ENCODE assay signal across 8 mouse cellular contexts in the genomic region with DNA sequence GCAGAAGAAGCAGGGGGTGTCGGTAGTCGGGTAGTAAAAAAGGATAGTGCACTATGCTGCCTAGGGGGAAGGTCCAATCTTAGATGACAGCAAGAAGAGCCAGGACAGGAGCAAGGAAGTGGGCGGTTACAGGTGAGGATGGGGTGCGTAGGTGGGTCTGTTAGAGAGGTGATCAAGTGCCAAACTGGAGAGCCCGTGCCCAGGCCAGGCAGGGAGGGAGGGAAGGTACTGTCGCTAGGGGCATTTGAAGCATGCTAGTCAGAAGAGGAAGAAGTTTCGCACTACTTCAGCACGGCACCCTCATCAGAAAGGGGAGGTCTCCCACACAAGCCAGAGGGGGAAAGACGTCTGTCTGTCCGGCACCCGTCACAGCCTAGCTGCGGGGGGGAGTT. TPM values are rescaled to one million over a fixed set of nuclear protein-coding genes. Genes with fewer than 3 reads are reported as not detected.
DNase-seq lines count a peak whose midpoint lies in the region; ATAC-seq and TF ChIP-seq lines count a peak whose summit lies in the region.

No protein-coding gene starts in this region.

- H3K4me3 ChIP-seq in layer of hippocampus, adult 2 months = peak overlapping the region; percentile 90
- peak overlapping the region; percentile 70 for H3K4me3 ChIP-seq in embryonic facial prominence, embryonic 12.5 days
- peak overlapping the region; percentile 80 for H3K4me3 ChIP-seq in limb, embryonic 10.5 days
- H3K4me3 ChIP-seq in neural tube, embryonic 13.5 days = peak overlapping the region; percentile 97

- no peaks in the 10 kb centered on the region for H3K9me3 ChIP-seq in embryonic facial prominence, embryonic 12.5 days
- no peaks in the 10 kb centered on the region for H3K9me3 ChIP-seq in limb, embryonic 10.5 days (replicated peaks)
- no peaks in the 10 kb centered on the region for H3K9me3 ChIP-seq in neural tube, embryonic 13.5 days

- H3K4me1 ChIP-seq in embryonic facial prominence, embryonic 12.5 days = peaks cover 22% of the 10 kb centered on the region
- H3K4me1 ChIP-seq in limb, embryonic 10.5 days = peaks cover 34% of the 10 kb centered on the region
- H3K4me1 ChIP-seq in neural tube, embryonic 13.5 days (replicated peaks) = peaks cover 42% of the 10 kb centered on the region

- ATAC-seq in embryonic facial prominence, embryonic 12.5 days (ENCODE audit: insufficient number of reproducible peaks, insufficient read depth, low FRiP score, low TSS enrichment) = peak; percentile 10; the same call in 1 of the 2 replicates
- peak; percentile 37 for ATAC-seq in neural tube, embryonic 13.5 days (ENCODE audit: low read depth)

- H3K27ac ChIP-seq in layer of hippocampus, adult 2 months = peak overlapping the region; percentile 97
- H3K27ac ChIP-seq in embryonic facial prominence, embryonic 12.5 days = peak overlapping the region; percentile 73
- peak overlapping the region; percentile 93 for H3K27ac ChIP-seq in limb, embryonic 10.5 days
- peak overlapping the region; percentile 70; the same call in 1 of the 2 replicates for H3K27ac ChIP-seq in neural tube, embryonic 13.5 days (replicated peaks)

- peak overlapping the region; percentile 81 for H3K9ac ChIP-seq in embryonic facial prominence, embryonic 12.5 days
- peak overlapping the region; percentile 97 for H3K9ac ChIP-seq in neural tube, embryonic 13.5 days

- DNase-seq in layer of hippocampus, adult 2 months (ENCODE audit: low spot score in 2 of 2) = no peak
- no peak for DNase-seq in layer of hippocampus, adult 8-10 months (ENCODE audit: low spot score in 2 of 2)
- DNase-seq in limb, embryonic 10.5 days (ENCODE audit: low spot score) = no peak
- DNase-seq in adrenal gland, postnatal 10 days = no peak
- no peak for DNase-seq in cerebellum, adult 11 months
- DNase-seq in frontal cortex, postnatal 25 days (ENCODE audit: low spot score in 2 of 2) = no peak

- TF ChIP-seq CTCF in layer of hippocampus, adult 2 months (conservative IDR thresholded peaks at IDR 0.05) = no peak

- no peaks in the 10 kb centered on the region for H3K27me3 ChIP-seq in embryonic facial prominence, embryonic 12.5 days
- no peaks in the 10 kb centered on the region for H3K27me3 ChIP-seq in limb, embryonic 10.5 days (ENCODE audit: low read depth, poor library complexity, severe bottlenecking)
- H3K27me3 ChIP-seq in neural tube, embryonic 13.5 days = no peaks in the 10 kb centered on the region

- peak overlapping the region; percentile 88 for H3K4me2 ChIP-seq in embryonic facial prominence, embryonic 12.5 days (replicated peaks)
- H3K4me2 ChIP-seq in neural tube, embryonic 13.5 days = peak overlapping the region; percentile 93

- peaks cover 29% of the 10 kb centered on the region for H3K36me3 ChIP-seq in embryonic facial prominence, embryonic 12.5 days
- peaks cover 36% of the 10 kb centered on the region for H3K36me3 ChIP-seq in limb, embryonic 10.5 days
- H3K36me3 ChIP-seq in neural tube, embryonic 13.5 days = peaks cover 16% of the 10 kb centered on the region; the same call in 1 of the 2 replicates

- WGBS in embryonic facial prominence, embryonic 12.5 days = 6% methylated on average over 12 of the region's 12 CpGs
- WGBS in limb, embryonic 10.5 days = 6% methylated on average over 12 of the region's 12 CpGs
- 9% methylated on average over 12 of the region's 12 CpGs for WGBS in neural tube, embryonic 13.5 days

RNA-seq across cellular contexts. Expression of gene Cant1, which starts 0.4 kb away (rescaled TPM):
- 10 to 100 TPM; 38.0 to 40.5 TPM for total RNA-seq in layer of hippocampus, adult 2 months (2021)
- 10 to 100 TPM; 39.6 to 42.8 (median 41.1) TPM for total RNA-seq in layer of hippocampus, adult 8-10 months (2022)
- polyA plus RNA-seq in embryonic facial prominence, embryonic 12.5 days (2016; fragmentation: Nextera tagmentation; extraction: Ambion mirVana) = 33.4 and 35.5 TPM in 2 replicates
- 24.1 and 25.9 TPM in 2 replicates for polyA plus RNA-seq in limb, embryonic 10.5 days (2016; fragmentation: Nextera tagmentation; extraction: Ambion mirVana)
- 25.7 and 28.2 TPM in 2 replicates for polyA plus RNA-seq in neural tube, embryonic 13.5 days (2015; fragmentation: Nextera tagmentation; extraction: Ambion mirVana)
- 10 to 100 TPM; 29.7 to 29.8 TPM for total RNA-seq in adrenal gland, postnatal 10 days (2021)

RNA-seq across cellular contexts. Expression of gene C1qtnf1, which starts 9.6 kb away (rescaled TPM):
- 1 to 10 TPM; 3.0 to 3.9 TPM for total RNA-seq in layer of hippocampus, adult 2 months (2021)
- 1 to 10 TPM; 3.1 to 6.0 (median 3.6) TPM for total RNA-seq in layer of hippocampus, adult 8-10 months (2022)
- 5.7 and 6.7 TPM in 2 replicates for polyA plus RNA-seq in embryonic facial prominence, embryonic 12.5 days (2016; fragmentation: Nextera tagmentation; extraction: Ambion mirVana)
- 1.9 and 3.1 TPM in 2 replicates for polyA plus RNA-seq in limb, embryonic 10.5 days (2016; fragmentation: Nextera tagmentation; extraction: Ambion mirVana)
- 4.4 and 4.8 TPM in 2 replicates for polyA plus RNA-seq in neural tube, embryonic 13.5 days (2015; fragmentation: Nextera tagmentation; extraction: Ambion mirVana)
- total RNA-seq in adrenal gland, postnatal 10 days (2021) = 10 to 100 TPM; 27.7 to 28.7 TPM

RNA-seq across cellular contexts. Expression of gene Lgals3bp, which starts 16.5 kb away (rescaled TPM):
- total RNA-seq in layer of hippocampus, adult 2 months (2021) = 10 to 100 TPM; 17.8 to 18.3 TPM
- 100 to 1,000 TPM in 1 of 4 experiments, 10 to 100 TPM in 3; 17.0 to 100 (median 50.4) TPM for total RNA-seq in layer of hippocampus, adult 8-10 months (2022)
- 1.4 and 2.7 TPM in 2 replicates for polyA plus RNA-seq in embryonic facial prominence, embryonic 12.5 days (2016; fragmentation: Nextera tagmentation; extraction: Ambion mirVana)
- polyA plus RNA-seq in limb, embryonic 10.5 days (2016; fragmentation: Nextera tagmentation; extraction: Ambion mirVana) = 2.7 and 3.4 TPM in 2 replicates
- polyA plus RNA-seq in neural tube, embryonic 13.5 days (2015; fragmentation: Nextera tagmentation; extraction: Ambion mirVana) = 2.7 and 4.2 TPM in 2 replicates
- 10 to 100 TPM; 55.4 to 58.3 TPM for total RNA-seq in adrenal gland, postnatal 10 days (2021)

RNA-seq across cellular contexts. Expression of gene Engase, which starts 58.2 kb away (rescaled TPM):
- total RNA-seq in layer of hippocampus, adult 2 months (2021) = 10 to 100 TPM; 14.8 TPM
- total RNA-seq in layer of hippocampus, adult 8-10 months (2022) = 10 to 100 TPM; 14.9 to 22.3 (median 19.0) TPM
- 7.1 and 8.9 TPM in 2 replicates for polyA plus RNA-seq in embryonic facial prominence, embryonic 12.5 days (2016; fragmentation: Nextera tagmentation; extraction: Ambion mirVana)
- polyA plus RNA-seq in limb, embryonic 10.5 days (2016; fragmentation: Nextera tagmentation; extraction: Ambion mirVana) = 7.1 and 8.8 TPM in 2 replicates
- 8.1 and 10.0 TPM in 2 replicates for polyA plus RNA-seq in neural tube, embryonic 13.5 days (2015; fragmentation: Nextera tagmentation; extraction: Ambion mirVana)
- 10 to 100 TPM; 12.7 to 16.3 TPM for total RNA-seq in adrenal gland, postnatal 10 days (2021)

Comparison
In these comparisons a context has a peak if more than half of its experiments do, and no peak if none do; other contexts are left out.
1. RNA of gene C1qtnf1, which starts 9.6 kb away (total RNA-seq): 27.7 to 28.7 TPM in adrenal gland, postnatal 10 days; 3.1 to 6.0 TPM in layer of hippocampus, adult 8-10 months and 3.0 to 3.9 TPM in layer of hippocampus, adult 2 months; every median in the first group is over 4 times any median in the second.
2. Peak in every context shown above with its lines, with median percentiles within 50 percentile points of each other: H3K27ac ChIP-seq and H3K4me3 ChIP-seq.